Mouse (Mus musculus): Measurements from ENCODE around the gene Rhot1. TPM values are rescaled to one million over a fixed set of nuclear protein-coding genes. Genes with fewer than 3 reads are reported as not detected.
A peak's percentile ranks its signal among the peaks of the same experiment; 100 is the strongest.
"Not testable (repeated sequence)": the region's sequence is repeated elsewhere in the genome, so short reads cannot be mapped to it uniquely, and the experiment has no call there.

Rhot1 gene
- polyA plus RNA-seq, 1 experiment from 2014 or later, result 65.2 TPM

GRCm38 (mm10) chr11:80204037-80204436, 4.8 kb upstream of the Rhot1 start:
- no peak for ATAC-seq (replicated peaks; ENCODE audit: insufficient number of reproducible peaks, low FRiP score, low TSS enrichment)
- Histone ChIP-seq H3K27me3 (ENCODE audit: control insufficient read depth, insufficient read depth, low read length) (no peaks in the 10 kb centered on the region), H3K4me2 (no peak overlapping the region), H3K4me3 (ENCODE audit: low read depth, low read length) (no peak overlapping the region), H3K27ac (ENCODE audit: low read depth, low read length) (no peak overlapping the region), H3K4me1 (ENCODE audit: control insufficient read depth, insufficient read depth, low read length) (no peaks in the 10 kb centered on the region), H3K9ac (ENCODE audit: low read depth, low read length) (no peak overlapping the region), H3K36me3 (ENCODE audit: control insufficient read depth, insufficient read depth, low read length) (0 out of 2 replicates have a peak, but pooled peaks cover 3% of the 10 kb centered on the region), H3K9me3 (replicated peaks; ENCODE audit: control insufficient read depth, low read length) (no peaks in the 10 kb centered on the region)
- WGBS (ENCODE audit: insufficient replicate concordance), result 70% methylated on average over 3 of the region's 3 CpGs

GRCm38 (mm10) chr11:80204941-80205340, 3.9 kb upstream of the Rhot1 start:
- WGBS (ENCODE audit: insufficient replicate concordance), result 59% methylated on average over 5 of the region's 5 CpGs
- H3K36me3 ChIP-seq (ENCODE audit: control insufficient read depth, insufficient read depth, low read length), result no peaks in the 10 kb centered on the region
- H3K27me3 ChIP-seq (ENCODE audit: control insufficient read depth, insufficient read depth, low read length), result no peaks in the 10 kb centered on the region
- H3K9ac ChIP-seq (ENCODE audit: low read depth, low read length), result no peak overlapping the region
- no peak overlapping the region for H3K4me3 ChIP-seq (ENCODE audit: low read depth, low read length)
- no peak overlapping the region for H3K27ac ChIP-seq (ENCODE audit: low read depth, low read length)
- H3K9me3 ChIP-seq (replicated peaks; ENCODE audit: control insufficient read depth, low read length), result no peaks in the 10 kb centered on the region
- no peak overlapping the region for H3K4me2 ChIP-seq
- no peak for ATAC-seq (replicated peaks; ENCODE audit: insufficient number of reproducible peaks, low FRiP score, low TSS enrichment)
- no peaks in the 10 kb centered on the region for H3K4me1 ChIP-seq (ENCODE audit: control insufficient read depth, insufficient read depth, low read length)

GRCm38 (mm10) chr11:80208465-80208859, 357 bp upstream of the Rhot1 start:
- H3K4me1 ChIP-seq (ENCODE audit: control insufficient read depth, insufficient read depth, low read length), result peaks cover 6% of the 10 kb centered on the region; the same call in 1 of the 2 replicates
- H3K4me2 ChIP-seq, result no peak overlapping the region
- H3K9ac ChIP-seq (ENCODE audit: low read depth, low read length), result no peak overlapping the region; the same call in 1 of the 2 replicates
- no peaks in the 10 kb centered on the region for H3K9me3 ChIP-seq (replicated peaks; ENCODE audit: control insufficient read depth, low read length)
- H3K36me3 ChIP-seq (ENCODE audit: control insufficient read depth, insufficient read depth, low read length), result no peaks in the 10 kb centered on the region
- no peak overlapping the region for H3K27ac ChIP-seq (ENCODE audit: low read depth, low read length)
- no peaks in the 10 kb centered on the region for H3K27me3 ChIP-seq (ENCODE audit: control insufficient read depth, insufficient read depth, low read length)
- ATAC-seq (replicated peaks; ENCODE audit: insufficient number of reproducible peaks, low FRiP score, low TSS enrichment), result 0 out of 2 replicates have a peak, but pooled peaks have one; percentile 16
- peak overlapping the region; percentile 91; the same call in 1 of the 2 replicates for H3K4me3 ChIP-seq (ENCODE audit: low read depth, low read length)
- WGBS (ENCODE audit: insufficient replicate concordance), result 35% methylated on average over 7 of the region's 7 CpGs

GRCm38 (mm10) chr11:80210321-80210720, 1.5 kb downstream of the Rhot1 start:
- H3K36me3 ChIP-seq (ENCODE audit: control insufficient read depth, insufficient read depth, low read length), result peaks cover 8% of the 10 kb centered on the region
- H3K9ac ChIP-seq (ENCODE audit: low read depth, low read length), result no peak overlapping the region
- H3K9me3 ChIP-seq (replicated peaks; ENCODE audit: control insufficient read depth, low read length), result no peaks in the 10 kb centered on the region
- H3K27ac ChIP-seq (ENCODE audit: low read depth, low read length), result no peak overlapping the region
- peak overlapping the region; percentile 91 for H3K4me3 ChIP-seq (ENCODE audit: low read depth, low read length)
- peaks cover 6% of the 10 kb centered on the region; the same call in 1 of the 2 replicates for H3K4me1 ChIP-seq (ENCODE audit: control insufficient read depth, insufficient read depth, low read length)
- WGBS (ENCODE audit: insufficient replicate concordance), result 47% methylated on average over 6 of the region's 6 CpGs
- ATAC-seq (replicated peaks; ENCODE audit: insufficient number of reproducible peaks, low FRiP score, low TSS enrichment), result no peak
- H3K4me2 ChIP-seq, result peak overlapping the region; percentile 72
- H3K27me3 ChIP-seq (ENCODE audit: control insufficient read depth, insufficient read depth, low read length), result no peaks in the 10 kb centered on the region

GRCm38 (mm10) chr11:80212282-80212681, 3.5 kb downstream of the Rhot1 start:
- Histone ChIP-seq H3K36me3 (ENCODE audit: control insufficient read depth, insufficient read depth, low read length) (peaks cover 8% of the 10 kb centered on the region), H3K9ac (ENCODE audit: low read depth, low read length) (no peak overlapping the region), H3K9me3 (replicated peaks; ENCODE audit: control insufficient read depth, low read length) (no peaks in the 10 kb centered on the region), H3K4me2 (no peak overlapping the region), H3K27ac (ENCODE audit: low read depth, low read length) (no peak overlapping the region), H3K4me3 (ENCODE audit: low read depth, low read length) (no peak overlapping the region), H3K27me3 (ENCODE audit: control insufficient read depth, insufficient read depth, low read length) (no peaks in the 10 kb centered on the region), H3K4me1 (ENCODE audit: control insufficient read depth, insufficient read depth, low read length) (peaks cover 6% of the 10 kb centered on the region; the same call in 1 of the 2 replicates)
- 90% methylated on average over 2 of the region's 2 CpGs for WGBS (ENCODE audit: insufficient replicate concordance)
- no peak for ATAC-seq (replicated peaks; ENCODE audit: insufficient number of reproducible peaks, low FRiP score, low TSS enrichment)

GRCm38 (mm10) chr11:80215291-80215690, 6.5 kb downstream of the Rhot1 start:
- no peak for ATAC-seq (replicated peaks; ENCODE audit: insufficient number of reproducible peaks, low FRiP score, low TSS enrichment)
- H3K4me1 ChIP-seq (ENCODE audit: control insufficient read depth, insufficient read depth, low read length), result peaks cover 4% of the 10 kb centered on the region; the same call in 1 of the 2 replicates
- no peak overlapping the region for H3K4me3 ChIP-seq (ENCODE audit: low read depth, low read length)
- H3K9me3 ChIP-seq (replicated peaks; ENCODE audit: control insufficient read depth, low read length), result no peaks in the 10 kb centered on the region
- WGBS (ENCODE audit: insufficient replicate concordance), result 89% methylated on average over 3 of the region's 3 CpGs
- H3K27ac ChIP-seq (ENCODE audit: low read depth, low read length), result no peak overlapping the region
- no peaks in the 10 kb centered on the region for H3K27me3 ChIP-seq (ENCODE audit: control insufficient read depth, insufficient read depth, low read length)
- H3K9ac ChIP-seq (ENCODE audit: low read depth, low read length), result no peak overlapping the region
- H3K4me2 ChIP-seq, result no peak overlapping the region
- peaks cover 8% of the 10 kb centered on the region for H3K36me3 ChIP-seq (ENCODE audit: control insufficient read depth, insufficient read depth, low read length)

- Histone ChIP-seq H3K4me1 (ENCODE audit: control insufficient read depth, insufficient read depth, low read length) (no peaks in the 10 kb centered on the region), H3K27me3 (ENCODE audit: control insufficient read depth, insufficient read depth, low read length) (no peaks in the 10 kb centered on the region), H3K27ac (ENCODE audit: low read depth, low read length) (no peak overlapping the region), H3K9ac (ENCODE audit: low read depth, low read length) (no peak overlapping the region; the same call in 1 of the 2 replicates), H3K36me3 (ENCODE audit: control insufficient read depth, insufficient read depth, low read length) (peaks cover 7% of the 10 kb centered on the region), H3K4me3 (ENCODE audit: low read depth, low read length) (no peak overlapping the region), H3K9me3 (replicated peaks; ENCODE audit: control insufficient read depth, low read length) (no peaks in the 10 kb centered on the region), H3K4me2 (no peak overlapping the region)
- 79% methylated on average over 11 of the region's 11 CpGs for WGBS (ENCODE audit: insufficient replicate concordance)
- no peak for ATAC-seq (replicated peaks; ENCODE audit: insufficient number of reproducible peaks, low FRiP score, low TSS enrichment)
Measured at GRCm38 (mm10) chr11:80218657-80219293, 10.0 kb downstream of the Rhot1 start.

- H3K4me1 ChIP-seq (ENCODE audit: control insufficient read depth, insufficient read depth, low read length); H3K4me3 ChIP-seq (ENCODE audit: low read depth, low read length); H3K4me2 ChIP-seq; H3K9me3 ChIP-seq (replicated peaks; ENCODE audit: control insufficient read depth, low read length); ATAC-seq (replicated peaks; ENCODE audit: insufficient number of reproducible peaks, low FRiP score, low TSS enrichment); H3K27me3 ChIP-seq (ENCODE audit: control insufficient read depth, insufficient read depth, low read length); H3K9ac ChIP-seq (ENCODE audit: low read depth, low read length); H3K36me3 ChIP-seq (ENCODE audit: control insufficient read depth, insufficient read depth, low read length); H3K27ac ChIP-seq (ENCODE audit: low read depth, low read length): not testable (repeated sequence)
- WGBS (ENCODE audit: insufficient replicate concordance), result 86% methylated on average over 4 of the region's 5 CpGs
Measured at GRCm38 (mm10) chr11:80230066-80230465, 21.2 kb downstream of the Rhot1 start.

GRCm38 (mm10) chr11:80237278-80237677, 28.5 kb downstream of the Rhot1 start:
- ATAC-seq (replicated peaks; ENCODE audit: insufficient number of reproducible peaks, low FRiP score, low TSS enrichment), result no peak
- no peak overlapping the region for H3K4me3 ChIP-seq (ENCODE audit: low read depth, low read length)
- no peak overlapping the region for H3K4me2 ChIP-seq
- no peaks in the 10 kb centered on the region for H3K9me3 ChIP-seq (replicated peaks; ENCODE audit: control insufficient read depth, low read length)
- H3K36me3 ChIP-seq (ENCODE audit: control insufficient read depth, insufficient read depth, low read length), result peaks cover 7% of the 10 kb centered on the region
- H3K9ac ChIP-seq (ENCODE audit: low read depth, low read length), result no peak overlapping the region
- WGBS (ENCODE audit: insufficient replicate concordance), result 69% methylated on average over 3 of the region's 3 CpGs
- no peaks in the 10 kb centered on the region for H3K4me1 ChIP-seq (ENCODE audit: control insufficient read depth, insufficient read depth, low read length)
- H3K27me3 ChIP-seq (ENCODE audit: control insufficient read depth, insufficient read depth, low read length), result no peaks in the 10 kb centered on the region
- H3K27ac ChIP-seq (ENCODE audit: low read depth, low read length), result no peak overlapping the region

All from heart, embryonic 11.5 days (tissue).